Mouse (Mus musculus): ENCODE results near the gene Pilra. TPM values are rescaled to one million over a fixed set of nuclear protein-coding genes. Genes with fewer than 3 reads are reported as not detected.
"Not testable (repeated sequence)": the region's sequence is repeated elsewhere in the genome, so short reads cannot be mapped to it uniquely, and the experiment has no call there.

Gene Pilra
- polyA plus RNA-seq (2014; fragmentation: Nextera tagmentation; extraction: Ambion mirVana): 0.33 and 0.67 TPM in 2 replicates

GRCm38 (mm10) chr5:137835966-137836520 lies at the start of gene Pilra:
Gene Pilra (minus strand): TSS chr5:137836281.
- not testable (repeated sequence) for ATAC-seq; H3K27ac ChIP-seq (ENCODE audit: low read depth, low read length); H3K9me3 ChIP-seq (replicated peaks; ENCODE audit: control insufficient read depth, low read length); H3K4me2 ChIP-seq (ENCODE audit: low read length); H3K4me1 ChIP-seq (ENCODE audit: control insufficient read depth, insufficient read depth, low read length); H3K36me3 ChIP-seq (ENCODE audit: control insufficient read depth, insufficient read depth, low read length); H3K27me3 ChIP-seq (replicated peaks; ENCODE audit: control insufficient read depth, insufficient read depth, low read length); H3K9ac ChIP-seq (ENCODE audit: low read length); DNase-seq (ENCODE audit: low spot score); H3K4me3 ChIP-seq (ENCODE audit: low read depth, low read length)
- WGBS: 47% methylated on average over 2 of the region's 2 CpGs

DNA sequence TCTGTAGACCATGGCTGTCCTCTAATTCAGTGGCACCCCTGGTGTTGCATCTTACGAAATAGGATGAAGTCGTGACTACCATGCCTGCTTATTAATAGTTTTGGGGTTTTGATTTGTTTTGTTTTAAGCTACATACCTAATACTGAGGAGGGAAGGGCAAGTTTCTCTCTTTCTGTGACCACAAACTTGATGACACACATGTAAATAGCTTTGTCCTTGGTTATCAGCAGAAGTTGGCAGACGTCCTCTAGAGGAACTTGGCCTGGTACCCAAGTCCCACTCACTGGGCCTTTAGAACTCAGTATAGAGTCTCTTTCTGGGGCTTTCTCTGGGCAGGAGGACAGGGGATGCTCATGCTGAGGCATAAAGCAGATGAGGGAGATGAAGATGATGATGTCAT lies 47.3 kb upstream of the Pilra start:
- Histone ChIP-seq H3K9ac (ENCODE audit: low read length) (no peak overlapping the region), H3K27me3 (replicated peaks; ENCODE audit: control insufficient read depth, insufficient read depth, low read length) (no peaks in the 10 kb centered on the region), H3K36me3 (ENCODE audit: control insufficient read depth, insufficient read depth, low read length) (no peaks in the 10 kb centered on the region), H3K9me3 (replicated peaks; ENCODE audit: control insufficient read depth, low read length) (no peaks in the 10 kb centered on the region), H3K4me3 (ENCODE audit: low read depth, low read length) (no peak overlapping the region), H3K27ac (ENCODE audit: low read depth, low read length) (no peak overlapping the region), H3K4me1 (ENCODE audit: control insufficient read depth, insufficient read depth, low read length) (no peaks in the 10 kb centered on the region), H3K4me2 (ENCODE audit: low read length) (no peak overlapping the region)
- WGBS: 91% methylated on average over 3 of the region's 3 CpGs
- DNase-seq (ENCODE audit: low spot score) (no peak), ATAC-seq (no peak)

- Histone ChIP-seq H3K27ac (ENCODE audit: low read depth, low read length) (no peak overlapping the region), H3K36me3 (ENCODE audit: control insufficient read depth, insufficient read depth, low read length) (no peaks in the 10 kb centered on the region), H3K9ac (ENCODE audit: low read length) (no peak overlapping the region), H3K27me3 (replicated peaks; ENCODE audit: control insufficient read depth, insufficient read depth, low read length) (no peaks in the 10 kb centered on the region), H3K4me3 (ENCODE audit: low read depth, low read length) (no peak overlapping the region), H3K4me1 (ENCODE audit: control insufficient read depth, insufficient read depth, low read length) (no peaks in the 10 kb centered on the region), H3K9me3 (replicated peaks; ENCODE audit: control insufficient read depth, low read length) (no peaks in the 10 kb centered on the region), H3K4me2 (ENCODE audit: low read length) (no peak overlapping the region)
- ATAC-seq (no peak), DNase-seq (ENCODE audit: low spot score) (no peak)
- WGBS: 83% methylated on average over 4 of the region's 4 CpGs
Measured at GRCm38 (mm10) chr5:137882922-137883321, 46.8 kb upstream of the Pilra start.

DNA sequence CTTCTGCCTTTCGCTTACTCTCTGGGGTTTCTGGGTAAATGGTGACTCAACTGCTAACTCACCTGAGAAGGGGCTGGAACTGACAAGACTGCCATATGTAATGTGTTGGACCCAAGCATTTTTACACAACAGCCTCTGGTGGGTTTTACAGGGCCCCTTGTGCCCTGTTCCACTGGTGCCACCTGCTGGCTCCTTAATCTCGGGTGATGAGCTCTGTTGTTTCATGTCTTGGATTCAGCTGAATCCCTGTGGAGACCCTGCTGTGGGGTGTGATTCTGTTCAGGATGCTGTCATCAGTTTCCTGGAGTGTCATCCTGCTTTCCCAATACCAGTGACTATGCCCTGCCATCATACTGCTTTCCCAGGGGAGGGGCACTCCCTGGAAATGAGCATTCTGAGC lies 41.8 kb upstream of the Pilra start:
- H3K27ac ChIP-seq (ENCODE audit: low read depth, low read length): no peak overlapping the region
- 59% methylated on average over 2 of the region's 2 CpGs for WGBS
- no peak overlapping the region for H3K4me3 ChIP-seq (ENCODE audit: low read depth, low read length)
- DNase-seq (ENCODE audit: low spot score) (peak; percentile 10), ATAC-seq (no peak)
- H3K27me3 ChIP-seq (replicated peaks; ENCODE audit: control insufficient read depth, insufficient read depth, low read length): no peaks in the 10 kb centered on the region
- no peaks in the 10 kb centered on the region for H3K36me3 ChIP-seq (ENCODE audit: control insufficient read depth, insufficient read depth, low read length)
- no peak overlapping the region for H3K9ac ChIP-seq (ENCODE audit: low read length)
- no peaks in the 10 kb centered on the region for H3K9me3 ChIP-seq (replicated peaks; ENCODE audit: control insufficient read depth, low read length)
- H3K4me2 ChIP-seq (ENCODE audit: low read length): no peak overlapping the region
- H3K4me1 ChIP-seq (ENCODE audit: control insufficient read depth, insufficient read depth, low read length): no peaks in the 10 kb centered on the region

DNA sequence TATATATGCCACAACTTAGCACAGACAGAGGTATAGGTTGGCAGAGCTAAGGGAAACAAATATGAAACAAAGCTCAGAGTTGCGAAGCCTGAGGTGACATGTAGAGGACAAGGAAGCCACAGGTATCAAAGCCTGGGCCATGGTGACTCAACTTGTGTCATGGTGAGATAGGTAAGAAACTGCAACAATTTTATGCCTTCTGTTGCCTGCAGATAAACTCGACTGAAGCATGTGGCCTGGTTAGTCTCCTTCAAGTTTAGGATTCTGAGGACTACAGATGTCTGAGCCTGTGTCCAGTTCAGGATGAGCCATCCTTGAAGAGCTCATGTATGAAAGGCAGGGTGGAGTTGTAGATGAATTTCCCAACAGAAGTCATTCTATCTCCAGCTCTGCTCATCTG lies 39.0 kb upstream of the Pilra start:
- Histone ChIP-seq H3K36me3 (ENCODE audit: control insufficient read depth, insufficient read depth, low read length) (no peaks in the 10 kb centered on the region), H3K27ac (ENCODE audit: low read depth, low read length) (no peak overlapping the region), H3K4me1 (ENCODE audit: control insufficient read depth, insufficient read depth, low read length) (no peaks in the 10 kb centered on the region), H3K9ac (ENCODE audit: low read length) (no peak overlapping the region), H3K9me3 (replicated peaks; ENCODE audit: control insufficient read depth, low read length) (no peaks in the 10 kb centered on the region), H3K4me2 (ENCODE audit: low read length) (no peak overlapping the region), H3K27me3 (replicated peaks; ENCODE audit: control insufficient read depth, insufficient read depth, low read length) (no peaks in the 10 kb centered on the region), H3K4me3 (ENCODE audit: low read depth, low read length) (no peak overlapping the region)
- WGBS: 86% methylated on average over 2 of the region's 2 CpGs
- no peak for DNase-seq (ENCODE audit: low spot score)
- ATAC-seq: no peak

- not testable (repeated sequence) for H3K9ac ChIP-seq (ENCODE audit: low read length); ATAC-seq; H3K4me2 ChIP-seq (ENCODE audit: low read length); DNase-seq (ENCODE audit: low spot score); H3K27ac ChIP-seq (ENCODE audit: low read depth, low read length); H3K27me3 ChIP-seq (replicated peaks; ENCODE audit: control insufficient read depth, insufficient read depth, low read length); H3K9me3 ChIP-seq (replicated peaks; ENCODE audit: control insufficient read depth, low read length); H3K4me1 ChIP-seq (ENCODE audit: control insufficient read depth, insufficient read depth, low read length); H3K4me3 ChIP-seq (ENCODE audit: low read depth, low read length); H3K36me3 ChIP-seq (ENCODE audit: control insufficient read depth, insufficient read depth, low read length)
- WGBS: 24% methylated on average over 1 of the region's 1 CpGs
Measured at GRCm38 (mm10) chr5:137872381-137872702, 36.3 kb upstream of the Pilra start.

- H3K4me3 ChIP-seq (ENCODE audit: low read depth, low read length); H3K27me3 ChIP-seq (replicated peaks; ENCODE audit: control insufficient read depth, insufficient read depth, low read length); H3K4me2 ChIP-seq (ENCODE audit: low read length); H3K4me1 ChIP-seq (ENCODE audit: control insufficient read depth, insufficient read depth, low read length); ATAC-seq; H3K9me3 ChIP-seq (replicated peaks; ENCODE audit: control insufficient read depth, low read length); DNase-seq (ENCODE audit: low spot score); H3K27ac ChIP-seq (ENCODE audit: low read depth, low read length); H3K9ac ChIP-seq (ENCODE audit: low read length); H3K36me3 ChIP-seq (ENCODE audit: control insufficient read depth, insufficient read depth, low read length): not testable (repeated sequence)
- 58% methylated on average over 2 of the region's 3 CpGs for WGBS
Measured at GRCm38 (mm10) chr5:137871644-137872380, 35.7 kb upstream of the Pilra start, which contains the start of gene Pilrb2. Gene Pilrb2 (minus strand): TSS chr5:137871815.

- WGBS: 77% methylated on average over 2 of the region's 2 CpGs
- not testable (repeated sequence) for H3K4me2 ChIP-seq (ENCODE audit: low read length)
Measured at GRCm38 (mm10) chr5:137868600-137868999, 32.5 kb upstream of the Pilra start.

GRCm38 (mm10) chr5:137864008-137864407 lies 27.9 kb upstream of the Pilra start:
- not testable (repeated sequence) for ATAC-seq; H3K36me3 ChIP-seq (ENCODE audit: control insufficient read depth, insufficient read depth, low read length); H3K27me3 ChIP-seq (replicated peaks; ENCODE audit: control insufficient read depth, insufficient read depth, low read length); H3K4me2 ChIP-seq (ENCODE audit: low read length); H3K4me3 ChIP-seq (ENCODE audit: low read depth, low read length); H3K4me1 ChIP-seq (ENCODE audit: control insufficient read depth, insufficient read depth, low read length); H3K9ac ChIP-seq (ENCODE audit: low read length); H3K9me3 ChIP-seq (replicated peaks; ENCODE audit: control insufficient read depth, low read length); H3K27ac ChIP-seq (ENCODE audit: low read depth, low read length); DNase-seq (ENCODE audit: low spot score)
- 92% methylated on average over 1 of the region's 1 CpGs for WGBS

More at GRCm38 (mm10) chr5:137868600-137868999, 32.5 kb upstream of the Pilra start:
- not testable (repeated sequence) for H3K27me3 ChIP-seq (replicated peaks; ENCODE audit: control insufficient read depth, insufficient read depth, low read length); H3K4me1 ChIP-seq (ENCODE audit: control insufficient read depth, insufficient read depth, low read length); H3K9me3 ChIP-seq (replicated peaks; ENCODE audit: control insufficient read depth, low read length); ATAC-seq; H3K27ac ChIP-seq (ENCODE audit: low read depth, low read length); H3K4me3 ChIP-seq (ENCODE audit: low read depth, low read length); H3K9ac ChIP-seq (ENCODE audit: low read length); H3K36me3 ChIP-seq (ENCODE audit: control insufficient read depth, insufficient read depth, low read length); DNase-seq (ENCODE audit: low spot score)
